Mouse (Mus musculus) neural tube, embryonic 13.5 days (tissue): ENCODE measurements at regions not wholly inside any gene's neighbourhood (a gene's known extent, or its start where the extent isn't known, plus 50 kb on each side); places are given as distances from the start of the nearest gene placed in this dataset.

Experiments used
- ATAC-seq: fragments of 200-750 bp; cut with Nextera tagmentation; 2 replicates; pipeline ENCODE4 v1.8.0; 2017; ENCODE audit warnings: low read depth, mild to moderate bottlenecking, moderate TSS enrichment, moderate library complexity
- H3K27ac ChIP-seq: fragments of 300-500 bp; sonication (generic); replicated peaks from 2 replicates; pipeline ENCODE4 v1.5.1; 2015; ENCODE audit warnings: moderate library complexity, mild to moderate bottlenecking, inconsistent platforms
- H3K27me3 ChIP-seq: fragments of 300-500 bp; sonication (generic); 2 replicates; pipeline ENCODE4 v1.6.1; 2015; ENCODE audit warnings: mild to moderate bottlenecking, inconsistent platforms
- H3K36me3 ChIP-seq: fragments of 300-500 bp; sonication (generic); 2 replicates; pipeline ENCODE4 v1.6.1; 2015; ENCODE audit warnings: mild to moderate bottlenecking, inconsistent platforms
- H3K4me1 ChIP-seq: fragments of 300-500 bp; sonication (generic); replicated peaks from 2 replicates; pipeline ENCODE4 v1.6.1; 2015; ENCODE audit warnings: inconsistent platforms
- H3K4me2 ChIP-seq: fragments of 300-500 bp; sonication (generic); 2 replicates; pipeline ENCODE4 v1.6.1; 2015; ENCODE audit warnings: inconsistent platforms, mild to moderate bottlenecking, moderate library complexity
- H3K4me3 ChIP-seq: fragments of 300-500 bp; sonication (generic); 2 replicates; pipeline ENCODE4 v1.5.1; 2015; ENCODE audit warnings: mild to moderate bottlenecking, inconsistent platforms
- H3K9ac ChIP-seq: fragments of 300-500 bp; sonication (generic); 2 replicates; pipeline ENCODE4 v1.6.1; 2015; ENCODE audit warnings: moderate library complexity, mild to moderate bottlenecking, inconsistent platforms
- H3K9me3 ChIP-seq: fragments of 300-500 bp; sonication (generic); 2 replicates; pipeline ENCODE4 v1.6.1; 2016; ENCODE audit warnings: inconsistent platforms
- WGBS: fragments of 180-500 bp; shearing (Covaris S2); methylation state at CpG from one replicate; pipeline ENCODE4 v1.1.7; 2015; 5-methylcytosine and 5-hydroxymethylcytosine counted together

GRCm38 (mm10) chr12:48929035-48929434, 453.4 kb upstream of the Foxg1 start:
- Histone ChIP-seq H3K4me3 (no peak overlapping the region), H3K9ac (no peak overlapping the region), H3K36me3 (no peaks in the 10 kb centered on the region), H3K27ac (no peak overlapping the region), H3K9me3 (no peaks in the 10 kb centered on the region), H3K27me3 (no peaks in the 10 kb centered on the region), H3K4me1 (no peaks in the 10 kb centered on the region), H3K4me2 (no peak overlapping the region)
- peak; percentile 32; the same call in 1 of the 2 replicates for ATAC-seq

GRCm38 (mm10) chr12:48946505-48946904, 436.0 kb upstream of the Foxg1 start:
- no peak for ATAC-seq

GRCm38 (mm10) chr12:48959289-48960005, 423.0 kb upstream of the Foxg1 start:
- H3K4me2 ChIP-seq, result no peak overlapping the region
- H3K27me3 ChIP-seq, result no peaks in the 10 kb centered on the region
- H3K9me3 ChIP-seq, result no peaks in the 10 kb centered on the region
- H3K27ac ChIP-seq, result peak overlapping the region; percentile 69
- H3K9ac ChIP-seq, result no peak overlapping the region
- no peak overlapping the region for H3K4me3 ChIP-seq
- 28% methylated on average over 6 of the region's 6 CpGs for WGBS
- H3K36me3 ChIP-seq, result no peaks in the 10 kb centered on the region
- peak; percentile 69; the same call in 1 of the 2 replicates for ATAC-seq
- peaks cover 8% of the 10 kb centered on the region for H3K4me1 ChIP-seq

More at GRCm38 (mm10) chr12:48946505-48946904, 436.0 kb upstream of the Foxg1 start:
- H3K4me1 ChIP-seq, result no peaks in the 10 kb centered on the region
- H3K27me3 ChIP-seq, result no peaks in the 10 kb centered on the region
- H3K27ac ChIP-seq, result no peak overlapping the region
- H3K36me3 ChIP-seq, result no peaks in the 10 kb centered on the region
- no peaks in the 10 kb centered on the region for H3K9me3 ChIP-seq
- no peak overlapping the region for H3K4me2 ChIP-seq
- no peak overlapping the region for H3K9ac ChIP-seq
- H3K4me3 ChIP-seq, result no peak overlapping the region

- no peaks in the 10 kb centered on the region for H3K36me3 ChIP-seq
- no peak overlapping the region for H3K4me3 ChIP-seq
- H3K9me3 ChIP-seq, result no peaks in the 10 kb centered on the region
- H3K4me1 ChIP-seq, result peaks cover 8% of the 10 kb centered on the region
- H3K9ac ChIP-seq, result no peak overlapping the region
- no peak for ATAC-seq
- no peaks in the 10 kb centered on the region for H3K27me3 ChIP-seq
- peak overlapping the region; percentile 65; the same call in 1 of the 2 replicates for H3K27ac ChIP-seq
- H3K4me2 ChIP-seq, result no peak overlapping the region
- 67% methylated on average over 4 of the region's 4 CpGs for WGBS
Measured at GRCm38 (mm10) chr12:48960056-48960455, 422.4 kb upstream of the Foxg1 start.

GRCm38 (mm10) chr12:48963451-48963850, 419.0 kb upstream of the Foxg1 start:
- H3K36me3 ChIP-seq, result no peaks in the 10 kb centered on the region
- H3K4me2 ChIP-seq, result no peak overlapping the region
- H3K4me3 ChIP-seq, result no peak overlapping the region
- WGBS, result 89% methylated on average over 3 of the region's 3 CpGs
- no peak overlapping the region for H3K27ac ChIP-seq
- no peak for ATAC-seq
- H3K9me3 ChIP-seq, result no peaks in the 10 kb centered on the region
- H3K4me1 ChIP-seq, result peaks cover 8% of the 10 kb centered on the region
- no peaks in the 10 kb centered on the region for H3K27me3 ChIP-seq
- no peak overlapping the region for H3K9ac ChIP-seq
